Mouse (Mus musculus) 416B (cell line): ENCODE measurements at regions not wholly inside any gene's neighbourhood (a gene's known extent, or its start where the extent isn't known, plus 50 kb on each side); places are given as distances from the start of the nearest gene placed in this dataset.
"Not testable (repeated sequence)": the region's sequence is repeated elsewhere in the genome, so short reads cannot be mapped to it uniquely, and the experiment has no call there.

Experiments used
- DNase-seq: peaks from one replicate; pipeline ENCODE4 v3.0.0; 2011; ENCODE audit warnings: low read depth

- no peak for DNase-seq
Observed at GRCm38 (mm10) chr15:3685254-3685653, 102.0 kb upstream of the Ghr start.

GRCm38 (mm10) chr15:3677026-3677425, 93.7 kb upstream of the Ghr start:
- not testable (repeated sequence) for DNase-seq

DNA sequence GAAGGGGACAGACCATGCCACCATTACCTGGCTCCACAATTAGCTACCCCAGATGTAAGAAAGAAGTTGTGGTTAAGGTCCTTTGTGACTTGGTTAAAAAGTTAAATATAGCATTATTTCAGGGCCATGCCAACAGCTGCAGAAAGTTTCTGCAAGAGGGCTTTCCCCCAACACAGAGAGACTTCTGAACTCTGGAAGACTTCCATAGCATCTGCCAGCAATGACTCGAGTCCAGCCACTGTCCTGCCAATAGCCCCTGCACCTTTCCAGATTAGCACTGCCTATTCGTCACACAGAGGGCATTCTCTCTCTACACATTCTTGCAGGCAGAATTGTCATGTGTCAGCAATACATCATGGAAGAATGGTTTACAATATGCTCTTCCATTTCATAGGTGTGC, 89.3 kb upstream of the Ghr start:
- no peak for DNase-seq

- no peak for DNase-seq
Observed at GRCm38 (mm10) chr15:3671169-3671568, 87.9 kb upstream of the Ghr start.

DNA sequence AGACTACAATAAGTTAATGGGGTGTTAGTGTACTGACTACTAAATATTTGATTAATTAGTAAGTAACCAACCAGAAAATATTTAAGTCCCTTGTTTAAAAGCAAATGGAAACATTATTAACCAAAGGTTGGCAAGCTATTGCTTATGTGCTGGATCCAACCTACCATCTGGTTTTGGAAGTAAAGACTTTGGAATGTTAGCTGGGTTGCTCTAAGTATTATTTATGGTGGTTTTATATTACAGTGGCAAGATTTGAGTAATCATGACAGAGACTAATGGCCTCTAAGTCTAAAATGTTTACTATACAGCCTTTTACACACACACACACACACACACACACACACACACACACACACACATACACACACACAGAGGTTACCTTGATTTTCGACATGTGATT, 86.1 kb upstream of the Ghr start:
- DNase-seq: no peak

- no peak for DNase-seq
Observed at GRCm38 (mm10) chr15:3668863-3669262, 85.6 kb upstream of the Ghr start.

DNA sequence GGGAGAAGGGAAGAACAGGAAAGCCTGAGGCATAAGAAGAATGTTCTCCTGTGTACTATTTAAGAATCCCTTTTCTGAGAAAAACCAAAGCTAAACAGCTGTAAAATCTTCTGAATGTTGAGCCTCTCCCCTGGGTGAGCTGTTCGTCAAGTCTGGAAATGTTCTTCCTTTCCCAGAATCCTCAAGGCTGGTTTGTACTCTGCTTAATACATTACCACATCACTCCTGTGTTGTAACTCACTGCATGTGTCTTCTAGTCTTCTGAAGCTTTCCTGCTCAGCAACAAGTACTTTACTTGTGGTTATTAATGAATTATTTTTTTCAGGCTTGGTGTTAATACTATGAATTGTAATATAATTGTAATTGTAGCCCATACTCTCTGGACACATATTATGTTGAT, 65.4 kb upstream of the Ghr start:
- DNase-seq: no peak

GRCm38 (mm10) chr15:3640091-3640490, 56.8 kb upstream of the Ghr start:
- no peak for DNase-seq
